Mouse (Mus musculus) ES-E14 (cell line): Measurements from ENCODE around the gene Scfd2.

Experiments used
- ZC3H11A ChIP-seq: IDR thresholded peaks from 2 replicates; pipeline ENCODE4 v1.6.1; 2012; ENCODE audit warnings: low read depth, mild to moderate bottlenecking, inconsistent platforms, low read length, borderline replicate concordance
- ZNF384 ChIP-seq: IDR thresholded peaks from 2 replicates; pipeline ENCODE4 v1.6.1; 2012; ENCODE audit warnings: low read depth, low read length, inconsistent platforms

- TF ChIP-seq ZC3H11A (no peak), ZNF384 (no peak)
Measured at GRCm38 (mm10) chr5:74173162-74173844, 358.3 kb downstream of the Scfd2 start.
